Mouse (Mus musculus) midbrain, embryonic 14.5 days (tissue): ENCODE results near the gene Ppm1l. TPM values are rescaled to one million over a fixed set of nuclear protein-coding genes. Genes with fewer than 3 reads are reported as not detected.

Experiments used
- ATAC-seq: fragments of 200-750 bp; cut with Nextera tagmentation; 2 replicates; pipeline ENCODE4 v1.8.0; 2017; ENCODE audit warnings: moderate number of reproducible peaks, moderate library complexity; ENCODE audit not compliant: low FRiP score, low TSS enrichment
- DNase-seq: peaks from one replicate; pipeline ENCODE4 v3.0.0-alpha.2; 2015
- H3K27ac ChIP-seq: fragments of 300-500 bp; sonication (generic); replicated peaks from 2 replicates; pipeline ENCODE4 v1.5.1; 2014; ENCODE audit warnings: mild to moderate bottlenecking, low read depth, low read length, moderate library complexity
- H3K27me3 ChIP-seq: fragments of 300-500 bp; sonication (generic); 2 replicates; pipeline ENCODE4 v1.6.1; 2014; ENCODE audit warnings: low read length, control low read depth, mixed read lengths; ENCODE audit not compliant: control insufficient read depth, insufficient read depth
- H3K36me3 ChIP-seq: fragments of 300-500 bp; sonication (generic); 2 replicates; pipeline ENCODE4 v1.6.1; 2014; ENCODE audit warnings: low read length, control low read depth; ENCODE audit not compliant: control insufficient read depth, insufficient read depth
- H3K4me1 ChIP-seq: fragments of 300-500 bp; sonication (generic); 2 replicates; pipeline ENCODE4 v1.6.1; 2014; ENCODE audit warnings: mild to moderate bottlenecking, antibody characterized with exemption, low read length, control low read depth; ENCODE audit not compliant: control insufficient read depth, insufficient read depth
- H3K4me2 ChIP-seq: fragments of 300-500 bp; sonication (generic); 2 replicates; pipeline ENCODE4 v1.6.1; 2014; ENCODE audit warnings: mild to moderate bottlenecking, low read length, moderate library complexity
- H3K4me3 ChIP-seq: fragments of 300-500 bp; sonication (generic); replicated peaks from 2 replicates; pipeline ENCODE4 v1.5.1; 2014; ENCODE audit warnings: low read depth, low read length
- H3K9ac ChIP-seq: fragments of 300-500 bp; sonication (generic); replicated peaks from 2 replicates; pipeline ENCODE4 v1.6.1; 2014; ENCODE audit warnings: mild to moderate bottlenecking, low read length, moderate library complexity
- H3K9me3 ChIP-seq: fragments of 300-500 bp; sonication (generic); 2 replicates; pipeline ENCODE4 v1.6.1; 2016; ENCODE audit warnings: low read length, control low read depth, mixed read lengths; ENCODE audit not compliant: control insufficient read depth
- WGBS: fragments of 180-500 bp; shearing (Covaris S2); extraction: QIAGEN DNeasy Blood & Tissue Kit; methylation state at CpG from one replicate; pipeline ENCODE4 v1.1.7; 2014; 5-methylcytosine and 5-hydroxymethylcytosine counted together
- polyA plus RNA-seq: library from polyadenylated mRNA; unstranded; fragments of >200 nt; fragmentation: Nextera tagmentation; extraction: Ambion mirVana; gene quantifications from 2 replicates; pipeline ENCODE4 v1.2.1, GENCODE M21; 2014

Gene Ppm1l
- polyA plus RNA-seq, 1 experiment from 2014 or later, result 26.2 TPM

DNA sequence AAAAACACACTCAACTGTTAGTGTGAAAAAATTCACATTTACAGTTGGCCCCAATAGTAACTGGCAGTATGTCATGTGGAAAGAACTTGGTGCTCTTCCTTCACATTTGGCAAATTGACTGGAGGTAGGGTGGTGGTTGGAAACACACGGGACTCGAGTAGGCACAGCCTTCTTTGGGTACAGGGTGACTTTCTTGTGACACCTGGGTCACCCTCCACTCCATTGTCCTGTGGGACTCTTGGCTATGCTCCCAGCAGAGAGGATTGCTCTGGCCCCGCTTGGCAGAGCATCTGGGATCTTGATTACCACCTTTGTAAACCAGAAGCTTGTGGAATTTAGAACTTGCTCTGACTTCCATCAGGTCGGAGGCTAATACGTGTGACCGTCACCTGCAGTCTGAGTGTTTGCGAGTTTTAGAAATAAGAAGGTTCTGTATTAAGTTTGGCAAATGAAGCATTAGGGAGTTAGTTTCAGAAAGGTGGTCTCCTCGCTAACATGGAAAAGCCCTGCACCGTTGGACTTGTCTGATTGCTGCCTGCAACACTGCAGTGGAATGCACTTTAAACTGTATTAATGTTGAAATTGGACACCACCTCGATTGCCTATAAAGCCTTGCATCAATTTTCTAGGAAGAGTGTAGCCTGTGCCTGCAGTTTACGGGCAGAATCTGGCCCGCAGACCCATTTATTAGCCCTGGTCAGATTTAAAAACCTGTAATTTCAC lies 41.4 kb downstream of the Ppm1l start:
- Histone ChIP-seq H3K27ac (no peak overlapping the region), H3K4me1 (0 out of 2 replicates have a peak, but pooled peaks cover 6% of the 10 kb centered on the region), H3K36me3 (no peaks in the 10 kb centered on the region), H3K9ac (no peak overlapping the region), H3K27me3 (no peaks in the 10 kb centered on the region), H3K4me2 (no peak overlapping the region), H3K4me3 (no peak overlapping the region), H3K9me3 (no peaks in the 10 kb centered on the region; the same call in 1 of the 2 replicates)
- ATAC-seq (no peak), DNase-seq (no peak)
- WGBS, result 89% methylated on average over 12 of the region's 12 CpGs

DNA sequence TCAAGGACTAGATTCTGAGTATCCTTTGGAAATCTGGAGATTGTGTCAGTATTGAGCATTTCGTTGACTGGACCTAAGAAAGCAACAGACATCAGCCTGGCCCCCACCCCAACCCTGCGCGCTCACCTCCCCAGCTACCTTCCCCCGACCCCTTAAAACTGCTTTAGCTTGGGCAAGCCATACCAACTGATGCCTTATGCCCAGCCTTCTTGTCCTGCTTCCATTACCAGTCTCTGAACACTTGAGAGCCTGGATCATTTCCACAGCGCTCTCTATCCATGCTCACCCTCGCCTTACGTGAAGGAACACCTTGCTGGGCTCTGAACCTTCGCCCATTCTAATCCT lies 41.9 kb downstream of the Ppm1l start:
- DNase-seq, result no peak
- H3K9me3 ChIP-seq, result no peaks in the 10 kb centered on the region; the same call in 1 of the 2 replicates
- no peak overlapping the region for H3K4me3 ChIP-seq
- no peaks in the 10 kb centered on the region for H3K36me3 ChIP-seq
- 0 out of 2 replicates have a peak, but pooled peaks cover 6% of the 10 kb centered on the region for H3K4me1 ChIP-seq
- WGBS, result 97% methylated on average over 8 of the region's 8 CpGs
- no peaks in the 10 kb centered on the region for H3K27me3 ChIP-seq
- H3K27ac ChIP-seq, result no peak overlapping the region
- no peak for ATAC-seq
- no peak overlapping the region for H3K4me2 ChIP-seq
- no peak overlapping the region for H3K9ac ChIP-seq

DNA sequence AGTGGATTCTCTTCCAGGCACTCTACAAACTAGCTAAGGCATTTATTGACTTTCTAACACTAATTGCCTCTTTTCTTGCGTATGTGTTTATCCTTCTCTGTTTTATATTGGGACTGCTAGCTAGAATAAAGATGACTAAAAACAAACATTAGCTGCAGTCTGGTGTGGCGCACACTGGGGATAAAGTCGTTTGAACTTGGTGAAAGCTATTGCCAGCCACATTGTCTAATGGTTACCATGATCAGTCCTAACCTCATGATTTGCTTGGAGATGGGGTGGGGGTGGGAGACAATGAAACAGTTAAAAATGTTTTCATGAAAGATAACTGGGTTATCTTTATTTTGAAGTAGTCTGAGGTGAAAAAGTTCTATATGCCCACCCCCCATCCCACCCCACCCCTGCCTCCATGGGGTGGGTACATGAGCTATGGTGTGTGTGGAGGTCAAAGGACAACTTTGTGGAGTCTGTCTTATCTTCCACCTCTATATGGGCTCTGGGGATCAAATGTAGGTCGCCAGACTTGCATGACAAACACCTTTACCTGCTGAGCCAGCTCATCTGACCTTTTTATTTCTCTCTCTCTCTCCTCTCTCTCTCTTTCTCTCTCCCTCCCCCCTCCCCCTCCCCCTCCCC lies 43.7 kb downstream of the Ppm1l start:
- no peak overlapping the region for H3K27ac ChIP-seq
- ATAC-seq (no peak), DNase-seq (no peak)
- H3K27me3 ChIP-seq, result no peaks in the 10 kb centered on the region
- no peaks in the 10 kb centered on the region; the same call in 1 of the 2 replicates for H3K9me3 ChIP-seq
- no peaks in the 10 kb centered on the region for H3K36me3 ChIP-seq
- no peak overlapping the region for H3K9ac ChIP-seq
- no peak overlapping the region for H3K4me3 ChIP-seq
- H3K4me1 ChIP-seq, result 0 out of 2 replicates have a peak, but pooled peaks cover 6% of the 10 kb centered on the region
- H3K4me2 ChIP-seq, result no peak overlapping the region
- WGBS, result 77% methylated on average over 4 of the region's 4 CpGs

DNA sequence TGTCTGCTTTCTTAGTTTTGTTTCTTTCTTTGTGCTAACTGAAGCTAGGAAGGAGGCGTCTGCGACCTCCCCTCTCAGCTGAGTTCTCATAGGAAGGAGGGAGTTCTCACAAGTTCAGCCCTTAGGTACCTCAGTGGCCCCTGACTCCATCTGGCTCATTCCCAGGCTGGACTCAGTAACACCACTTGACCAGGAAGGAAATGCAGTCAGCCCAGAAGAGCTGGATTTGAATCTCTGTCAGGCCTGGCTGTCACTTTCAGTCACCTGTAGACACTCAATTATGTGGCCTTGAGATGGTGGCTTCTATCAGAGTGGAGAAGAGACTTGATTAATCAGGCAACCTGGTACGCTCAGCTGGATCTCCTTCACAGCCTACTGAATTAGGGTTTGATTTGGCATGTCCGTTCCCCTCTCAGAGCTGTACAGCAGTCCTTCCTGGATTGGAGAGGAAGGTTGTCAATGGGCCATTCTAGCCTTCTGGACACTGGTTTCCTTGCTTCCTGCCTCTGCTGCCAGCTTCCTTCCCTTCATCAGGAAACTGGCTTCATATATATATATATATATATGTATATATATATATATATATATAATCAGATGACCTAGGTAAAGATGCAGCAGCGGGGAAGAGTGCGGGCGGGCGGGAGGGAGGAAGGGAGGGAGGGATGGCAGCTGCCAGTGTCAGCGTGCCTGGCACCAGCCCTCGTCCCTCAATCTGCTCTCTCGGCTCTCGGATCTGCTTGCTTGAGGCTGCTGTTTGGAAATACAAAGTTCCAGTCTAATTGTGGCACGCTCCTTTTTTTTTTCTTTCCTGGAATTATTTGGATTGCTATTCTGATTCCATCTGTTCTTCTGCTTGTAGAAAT lies 45.1 kb downstream of the Ppm1l start:
- WGBS, result 83% methylated on average over 13 of the region's 13 CpGs
- H3K9ac ChIP-seq, result no peak overlapping the region
- no peak overlapping the region for H3K4me2 ChIP-seq
- ATAC-seq, result no peak
- H3K4me3 ChIP-seq, result no peak overlapping the region
- H3K9me3 ChIP-seq, result no peaks in the 10 kb centered on the region; the same call in 1 of the 2 replicates
- no peak overlapping the region for H3K27ac ChIP-seq
- H3K36me3 ChIP-seq, result no peaks in the 10 kb centered on the region
- no peak for DNase-seq
- no peaks in the 10 kb centered on the region for H3K27me3 ChIP-seq
- H3K4me1 ChIP-seq, result 0 out of 2 replicates have a peak, but pooled peaks cover 4% of the 10 kb centered on the region

DNA sequence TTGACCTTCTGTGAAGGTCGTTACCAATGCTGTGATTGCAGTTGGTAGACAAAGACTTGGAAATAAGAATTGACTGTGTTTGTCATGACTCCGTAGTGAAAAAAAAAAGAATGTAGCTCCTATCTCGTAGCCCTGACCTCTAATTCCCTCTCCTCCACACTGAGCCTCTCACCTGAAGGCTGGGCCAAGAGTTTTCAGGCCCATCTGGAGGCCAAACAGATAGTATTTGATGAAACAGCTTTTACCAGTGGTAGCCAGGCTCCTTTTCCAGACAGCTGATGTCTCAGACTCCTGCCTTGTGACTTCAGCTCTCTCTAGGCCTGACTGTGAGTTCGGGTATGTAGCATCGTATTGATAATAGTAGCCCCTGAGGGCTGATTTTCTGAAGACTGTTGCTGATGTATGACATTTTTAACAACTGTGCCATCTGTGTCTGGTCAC lies 45.7 kb downstream of the Ppm1l start:
- H3K27me3 ChIP-seq, result no peaks in the 10 kb centered on the region
- no peak overlapping the region for H3K4me3 ChIP-seq
- no peak for ATAC-seq
- H3K9me3 ChIP-seq, result no peaks in the 10 kb centered on the region; the same call in 1 of the 2 replicates
- 74% methylated on average over 5 of the region's 5 CpGs for WGBS
- no peak overlapping the region for H3K9ac ChIP-seq
- H3K27ac ChIP-seq, result no peak overlapping the region
- no peak for DNase-seq
- H3K36me3 ChIP-seq, result no peaks in the 10 kb centered on the region
- H3K4me2 ChIP-seq, result no peak overlapping the region
- 0 out of 2 replicates have a peak, but pooled peaks cover 4% of the 10 kb centered on the region for H3K4me1 ChIP-seq

DNA sequence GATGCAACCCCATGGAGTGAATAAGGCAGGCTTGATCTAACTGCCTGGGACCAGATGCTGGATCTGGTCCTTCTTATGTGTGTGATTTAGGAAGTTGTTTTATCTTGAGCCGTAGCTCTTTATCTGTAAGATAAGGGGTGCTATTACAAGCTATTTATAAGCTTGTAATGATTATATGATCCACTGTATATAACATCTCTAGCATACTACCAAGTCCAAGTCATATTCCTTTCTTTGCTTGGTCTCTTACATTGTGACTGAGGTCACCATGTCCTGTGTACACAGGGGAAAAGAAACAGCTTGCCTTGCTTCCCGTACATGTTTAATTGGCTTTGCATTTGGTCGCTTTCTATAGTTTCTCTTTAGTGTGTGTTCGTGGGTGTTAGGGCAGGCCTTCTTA lies 46.2 kb downstream of the Ppm1l start:
- 0 out of 2 replicates have a peak, but pooled peaks cover 4% of the 10 kb centered on the region for H3K4me1 ChIP-seq
- no peak for DNase-seq
- H3K27me3 ChIP-seq, result no peaks in the 10 kb centered on the region
- no peaks in the 10 kb centered on the region; the same call in 1 of the 2 replicates for H3K9me3 ChIP-seq
- H3K36me3 ChIP-seq, result no peaks in the 10 kb centered on the region
- 68% methylated on average over 4 of the region's 4 CpGs for WGBS
- no peak overlapping the region for H3K4me3 ChIP-seq
- no peak overlapping the region for H3K9ac ChIP-seq
- no peak overlapping the region for H3K27ac ChIP-seq
- ATAC-seq, result no peak
- no peak overlapping the region for H3K4me2 ChIP-seq

DNA sequence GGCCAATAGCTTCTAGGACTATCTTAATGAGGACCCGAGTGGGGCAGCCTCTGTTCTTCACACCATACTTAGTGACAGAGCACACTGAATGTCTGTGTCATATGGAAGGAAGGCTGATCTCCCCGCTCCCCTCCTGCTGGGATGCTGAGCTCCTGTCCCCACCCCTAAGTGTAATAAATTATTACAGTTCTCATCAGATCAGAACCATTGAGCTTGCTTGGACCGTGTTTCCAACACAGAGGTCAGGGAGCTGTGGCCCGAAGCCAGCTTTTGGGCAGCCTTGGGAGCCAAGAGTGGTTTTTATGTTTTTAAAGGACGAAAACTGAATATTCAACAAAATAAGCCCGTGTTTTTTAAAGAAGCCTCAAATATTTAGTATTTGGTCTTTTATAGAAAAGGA lies 47.5 kb downstream of the Ppm1l start:
- no peak for DNase-seq

DNA sequence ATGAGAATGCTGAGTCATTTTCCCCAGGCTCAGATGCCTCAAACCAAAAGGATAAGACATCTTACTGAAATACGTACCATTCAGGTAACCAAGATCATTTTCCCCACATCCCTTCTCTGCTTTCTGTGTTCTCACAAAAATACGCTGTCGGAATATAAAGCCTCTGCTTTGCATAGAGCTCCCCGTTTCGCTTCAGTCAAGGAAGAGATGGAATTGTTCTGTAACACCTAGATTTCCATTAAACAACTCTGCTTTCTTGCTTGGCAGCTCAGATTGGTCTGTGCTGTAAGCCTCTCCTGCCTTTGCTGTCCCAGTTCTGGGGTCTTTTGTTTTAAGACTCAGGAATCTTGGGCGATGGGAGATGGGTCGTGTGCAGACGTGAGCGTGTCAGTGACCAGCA lies 51.3 kb downstream of the Ppm1l start:
- H3K4me2 ChIP-seq, result no peak overlapping the region
- H3K9me3 ChIP-seq, result no peaks in the 10 kb centered on the region
- DNase-seq, result no peak
- no peaks in the 10 kb centered on the region for H3K4me1 ChIP-seq
- no peaks in the 10 kb centered on the region for H3K27me3 ChIP-seq
- no peak overlapping the region for H3K27ac ChIP-seq
- WGBS, result 89% methylated on average over 9 of the region's 9 CpGs
- ATAC-seq, result no peak
- H3K36me3 ChIP-seq, result no peaks in the 10 kb centered on the region
- no peak overlapping the region for H3K4me3 ChIP-seq
- H3K9ac ChIP-seq, result no peak overlapping the region

More for the DNA sequence above, 47.5 kb downstream of the Ppm1l start:
- Histone ChIP-seq H3K4me2 (no peak overlapping the region), H3K4me1 (0 out of 2 replicates have a peak, but pooled peaks cover 4% of the 10 kb centered on the region), H3K27me3 (no peaks in the 10 kb centered on the region), H3K27ac (no peak overlapping the region), H3K36me3 (no peaks in the 10 kb centered on the region), H3K9ac (no peak overlapping the region), H3K9me3 (no peaks in the 10 kb centered on the region; the same call in 1 of the 2 replicates), H3K4me3 (no peak overlapping the region)
- ATAC-seq, result no peak
- 80% methylated on average over 6 of the region's 6 CpGs for WGBS
